Mouse (Mus musculus): ENCODE measurements around the gene Dbx2.

DNA sequence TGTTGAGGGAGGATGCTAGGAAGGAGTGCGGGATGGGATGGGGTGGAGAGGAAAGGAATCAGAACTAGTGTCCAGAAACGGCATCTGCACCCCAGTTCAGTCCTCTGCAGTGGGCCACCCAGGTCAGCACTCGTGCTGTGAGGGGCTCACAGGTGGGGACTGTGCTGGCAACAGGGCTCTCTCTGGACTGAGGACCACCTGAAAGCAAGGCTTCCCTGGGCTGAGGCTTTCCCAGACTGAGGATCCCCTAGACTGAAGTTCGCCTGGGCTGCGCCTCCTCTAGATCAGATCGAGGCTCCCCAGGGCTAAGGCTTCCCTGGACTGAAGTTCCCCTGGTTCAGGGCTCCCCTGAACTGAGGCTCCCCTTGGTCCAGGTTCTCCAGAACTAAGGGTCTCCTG, 1.9 kb downstream of the Dbx2 start:
- no peak for TF ChIP-seq ZNF384 (IDR thresholded peaks at IDR 0.05; ENCODE audit: low read depth, low read length)
- TF ChIP-seq CHD2 (IDR thresholded peaks at IDR 0.05; ENCODE audit: low read depth, low read length): no peak
- TF ChIP-seq MAFK (IDR thresholded peaks at IDR 0.05; ENCODE audit: insufficient read depth, low read depth, low read length): no peak
- no peak for TF ChIP-seq ZC3H11A (IDR thresholded peaks at IDR 0.05; ENCODE audit: borderline replicate concordance, low read depth, low read length)
- TF ChIP-seq HCFC1 (IDR thresholded peaks at IDR 0.05; ENCODE audit: borderline replicate concordance, insufficient read depth, low read length): no peak
